In the genomic region with DNA sequence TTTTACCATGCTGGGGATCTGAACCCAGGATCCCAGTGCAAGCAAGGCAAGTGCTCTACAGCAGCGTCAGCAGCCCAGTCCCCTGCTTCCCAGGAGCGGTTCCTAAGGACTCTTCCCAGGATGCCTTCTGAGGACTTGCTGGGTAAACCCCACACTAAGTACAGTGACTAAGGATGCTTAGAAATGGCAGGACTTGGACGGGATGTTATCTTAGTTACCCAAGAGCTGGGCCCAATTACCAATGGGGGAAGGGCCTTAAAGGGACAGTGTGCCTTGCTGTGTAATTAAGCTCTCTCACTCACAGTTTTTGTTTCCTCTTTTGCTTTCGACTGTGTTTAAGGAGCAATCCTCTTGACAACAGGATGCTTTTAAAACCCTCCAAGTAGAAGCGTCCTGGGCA, we compare ENCODE assay signal across 16 mouse cellular contexts. TPM values are rescaled to one million over a fixed set of nuclear protein-coding genes. Genes with fewer than 3 reads are reported as not detected.
DNase-seq lines count a peak whose midpoint lies in the region; ATAC-seq and TF ChIP-seq lines count a peak whose summit lies in the region.
"Had no signal": no experiment of that assay in that cellular context is flagged by ENCODE, and none has a peak within 500 bp of the region (broad histone marks: within the 10 kb centered on the region; RNA-seq: fewer than 3 reads in every experiment).

No protein-coding gene starts in this region.

- no peak for DNase-seq in heart, embryonic 10.5 days (ENCODE audit: low spot score)
- no peak for DNase-seq in heart, postnatal 14 days
- DNase-seq in liver, adult 2 months (ENCODE audit: extremely low read depth, low read depth, low spot score) = peak; percentile 83
- no peak for DNase-seq in liver, embryonic 11.5 days (ENCODE audit: low spot score)
- peak; percentile 4 for DNase-seq in NIH3T3 (ENCODE audit: low read depth)
- no peak for DNase-seq in adrenal gland, adult 2 months
- DNase-seq in T-cell, adult 2 months (ENCODE audit: low spot score) = no peak
- DNase-seq: cerebellum, adult 9-10 months; gastrocnemius, postnatal 14 days; kidney, postnatal 4 days had no signal

- H3K9ac ChIP-seq in liver, adult 2 months (ENCODE audit: low read depth, low read length) = no peak overlapping the region
- no peak overlapping the region for H3K9ac ChIP-seq in liver, embryonic 11.5 days (ENCODE audit: low read depth, low read length)
- H3K9ac ChIP-seq in intestine, embryonic 16.5 days (ENCODE audit: low read depth, low read length) = no peak overlapping the region
- H3K9ac ChIP-seq: limb, embryonic 15.5 days had no signal

- no peak for ATAC-seq in liver, embryonic 11.5 days (replicated peaks; ENCODE audit: low FRiP score)
- peak; percentile 56; the same call in 1 of the 2 replicates for ATAC-seq in intestine, embryonic 16.5 days

- no peaks in the 10 kb centered on the region for H3K9me3 ChIP-seq in heart, embryonic 10.5 days
- no peaks in the 10 kb centered on the region for H3K9me3 ChIP-seq in liver, embryonic 11.5 days (ENCODE audit: control insufficient read depth, low read length)
- H3K9me3 ChIP-seq in intestine, embryonic 16.5 days (ENCODE audit: control insufficient read depth, low read length) = no peaks in the 10 kb centered on the region
- H3K9me3 ChIP-seq: limb, embryonic 15.5 days had no signal

- no peaks in the 10 kb centered on the region for H3K79me2 ChIP-seq in liver, adult 2 months (ENCODE audit: control insufficient read depth, insufficient read depth, low read length)

- TF ChIP-seq CTCF in liver, adult 2 months (IDR thresholded peaks at IDR 0.05; ENCODE audit: low read depth, low read length) = no peak

- no peak overlapping the region for H3K4me2 ChIP-seq in liver, embryonic 11.5 days
- no peak overlapping the region for H3K4me2 ChIP-seq in intestine, embryonic 16.5 days (ENCODE audit: low read depth, low read length)
- H3K4me2 ChIP-seq: limb, embryonic 15.5 days had no signal

- 2% methylated on average over 5 of the region's 5 CpGs for WGBS in heart, embryonic 10.5 days
- WGBS in liver, adult 2 months = 7% methylated on average over 5 of the region's 5 CpGs
- WGBS in liver, embryonic 11.5 days = 3% methylated on average over 5 of the region's 5 CpGs
- WGBS in intestine, embryonic 16.5 days = 21% methylated on average over 5 of the region's 5 CpGs

- peaks cover 35% of the 10 kb centered on the region for H3K4me1 ChIP-seq in heart, embryonic 10.5 days
- H3K4me1 ChIP-seq in liver, adult 2 months (ENCODE audit: control insufficient read depth, insufficient read depth, low read length) = peaks cover 6% of the 10 kb centered on the region
- H3K4me1 ChIP-seq in liver, embryonic 11.5 days (replicated peaks; ENCODE audit: control insufficient read depth, insufficient read depth, low read length) = peaks cover 8% of the 10 kb centered on the region
- H3K4me1 ChIP-seq in intestine, embryonic 16.5 days (ENCODE audit: control insufficient read depth, insufficient read depth, low read length) = peaks cover 12% of the 10 kb centered on the region

- peak overlapping the region; percentile 24 for H3K4me3 ChIP-seq in heart, embryonic 10.5 days
- no peak overlapping the region for H3K4me3 ChIP-seq in liver, adult 2 months (ENCODE audit: insufficient read depth, low read depth, low read length)
- H3K4me3 ChIP-seq in liver, embryonic 11.5 days (ENCODE audit: low read depth, low read length) = no peak overlapping the region
- no peak overlapping the region for H3K4me3 ChIP-seq in intestine, embryonic 16.5 days (ENCODE audit: low read length)
- H3K4me3 ChIP-seq: erythroblast, embryonic 14.5 days; limb, embryonic 15.5 days had no signal

- no peaks in the 10 kb centered on the region for H3K27me3 ChIP-seq in heart, embryonic 10.5 days (ENCODE audit: insufficient read depth, poor library complexity, severe bottlenecking)
- no peaks in the 10 kb centered on the region for H3K27me3 ChIP-seq in liver, adult 2 months (ENCODE audit: control insufficient read depth, insufficient read depth, low read length)
- H3K27me3 ChIP-seq in liver, embryonic 11.5 days (replicated peaks; ENCODE audit: control insufficient read depth, insufficient read depth, low read length) = peaks cover 14% of the 10 kb centered on the region
- H3K27me3 ChIP-seq in intestine, embryonic 16.5 days (replicated peaks; ENCODE audit: control insufficient read depth, insufficient read depth, low read length) = peaks cover 14% of the 10 kb centered on the region

- H3K36me3 ChIP-seq in heart, embryonic 10.5 days = no peaks in the 10 kb centered on the region
- no peaks in the 10 kb centered on the region for H3K36me3 ChIP-seq in liver, adult 2 months (ENCODE audit: control insufficient read depth, insufficient read depth, low read length)
- H3K36me3 ChIP-seq in liver, embryonic 11.5 days (ENCODE audit: control insufficient read depth, insufficient read depth, low read length) = no peaks in the 10 kb centered on the region
- no peaks in the 10 kb centered on the region for H3K36me3 ChIP-seq in intestine, embryonic 16.5 days (ENCODE audit: control insufficient read depth, insufficient read depth, low read length)
- H3K36me3 ChIP-seq: limb, embryonic 15.5 days had no signal

- intact Hi-C loops in heart, postnatal 14 days (cut with DNase I) = no loop called here

- peak overlapping the region; percentile 47; the same call in 1 of the 2 replicates for H3K27ac ChIP-seq in heart, embryonic 10.5 days
- H3K27ac ChIP-seq in liver, adult 2 months (replicated peaks; ENCODE audit: insufficient read depth, low read depth, low read length) = no peak overlapping the region
- no peak overlapping the region for H3K27ac ChIP-seq in liver, embryonic 11.5 days (ENCODE audit: low read depth, low read length)
- H3K27ac ChIP-seq in intestine, embryonic 16.5 days (ENCODE audit: low read length) = no peak overlapping the region
- H3K27ac ChIP-seq: limb, embryonic 15.5 days had no signal

- TF ChIP-seq POLR2A in liver, adult 2 months (IDR thresholded peaks at IDR 0.05; ENCODE audit: extremely low read depth, insufficient read depth, low read length) = no peak

RNA-seq across cellular contexts. Expression of a gene that starts 22.8 kb away (rescaled TPM):
- 5.9 and 6.9 TPM in 2 replicates for polyA plus RNA-seq in heart, embryonic 10.5 days (2016; fragmentation: Nextera tagmentation; extraction: Ambion mirVana)
- total RNA-seq in heart, postnatal 14 days (2021) = 1 to 10 TPM; 1.0 to 1.8 TPM
- 6.2 and 9.5 TPM in 2 replicates for total RNA-seq in liver, adult 2 months (2014; rRNA removed)
- 19.4 and 22.7 TPM in 2 replicates for polyA plus RNA-seq in liver, adult 2 months (2012; rRNA removed)
- polyA plus RNA-seq in liver, embryonic 11.5 days (2014; fragmentation: Nextera tagmentation; extraction: Ambion mirVana) = 2.4 and 2.6 TPM in 2 replicates
- 1.8 and 1.9 TPM in 2 replicates for polyA plus RNA-seq in intestine, embryonic 16.5 days (2015; fragmentation: Nextera tagmentation; extraction: Ambion mirVana)
- total RNA-seq in adrenal gland, adult 2 months (2021) = under 1 TPM in 1 of 2 experiments, not detected in 1; 0.17 TPM
- 0.02 TPM in 1 of 2 replicates, not detected in the other for polyA plus RNA-seq in adrenal gland, adult 2 months (2012; rRNA removed)
- total RNA-seq: hematopoietic stem cell, adult 5-6 weeks; megakaryocyte progenitor cell, adult 5-6 weeks; monocyte, adult 5-6 weeks had no signal
- polyA plus RNA-seq: erythroblast, embryonic 14.5 days had no signal

Comparison
In these comparisons a context has a peak if more than half of its experiments do, and no peak if none do; other contexts are left out.
1. DNase-seq: peak in liver, adult 2 months (single experiment) and NIH3T3 (single experiment); none in heart, embryonic 10.5 days (single experiment), heart, postnatal 14 days (0 of 2), liver, embryonic 11.5 days (single experiment), adrenal gland, adult 2 months (single experiment) and T-cell, adult 2 months (single experiment).